Mouse (Mus musculus) embryonic fibroblast, embryonic 13.5 days (primary cell): ENCODE results near the gene Acsm1.

Source experiments
- CTCF ChIP-seq: IDR thresholded peaks from 2 replicates; pipeline ENCODE4 v1.5.1; 2011; ENCODE audit warnings: mild to moderate bottlenecking, control low read depth, low read length, moderate library complexity, borderline replicate concordance; ENCODE audit not compliant: insufficient read depth
- POLR2A ChIP-seq: IDR thresholded peaks from 2 replicates; pipeline ENCODE4 v1.6.1; 2011; ENCODE audit warnings: low read depth, mild to moderate bottlenecking, control low read depth, low read length, moderate library complexity

GRCm38 (mm10) chr7:119617593-119617992 is 10.8 kb downstream of the Acsm1 start:
- TF ChIP-seq CTCF (no peak), POLR2A (no peak)
